Mouse (Mus musculus): ENCODE measurements around the gene Tns3.

DNA sequence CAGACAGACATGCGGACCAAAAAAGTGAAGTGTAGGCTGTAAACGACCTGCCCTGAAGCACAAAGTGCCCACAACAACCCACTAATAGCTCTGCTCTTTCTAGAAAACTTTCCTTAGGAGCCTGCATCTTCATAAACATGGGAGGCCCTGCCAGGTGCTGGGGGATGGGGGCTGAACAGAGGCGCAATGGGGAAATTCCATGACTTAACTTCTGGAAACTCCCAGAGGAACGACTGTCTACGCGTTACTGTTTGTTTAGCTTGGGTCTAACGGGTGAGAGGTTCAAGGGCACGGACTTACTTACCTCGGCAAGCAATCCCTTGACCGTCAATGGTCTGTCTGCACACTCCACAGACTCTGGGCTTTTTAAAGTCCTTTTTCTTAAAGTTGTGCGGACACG, 48.9 kb downstream of the Tns3 start:
- TF ChIP-seq CTCF (IDR thresholded peaks at IDR 0.05; ENCODE audit: low read depth): no peak
- TF ChIP-seq EP300 (IDR thresholded peaks at IDR 0.05; ENCODE audit: low read depth): no peak

Measured in liver, postnatal 0 days (tissue).